Mouse (Mus musculus): Measurements from ENCODE around the gene Kif27.

The Kif27 gene

DNA sequence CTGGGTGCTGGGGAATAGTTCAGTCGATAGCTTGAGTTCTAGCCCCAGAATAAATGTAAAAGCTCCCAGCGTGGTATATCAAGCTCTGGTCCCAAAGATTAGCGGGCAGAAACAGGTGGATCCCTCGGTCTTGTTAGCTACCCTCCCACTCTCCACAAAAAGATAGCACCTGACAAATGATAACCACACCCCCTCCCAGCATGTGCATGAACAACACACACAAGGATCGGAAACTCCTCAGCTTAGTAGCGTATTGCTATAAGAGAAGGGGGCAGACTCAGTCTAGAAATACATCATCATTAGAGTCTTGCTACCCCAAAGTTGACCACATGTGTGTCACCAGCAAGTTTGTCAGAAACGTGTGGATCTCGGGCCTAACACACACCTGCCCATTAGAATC is 83.3 kb downstream of the Kif27 start, which contains the start of gene Gkap1:
Gene Gkap1 (minus strand): TSS at position 101 of the 400 bp plus-strand sequence.
- no peak for DNase-seq

DNA sequence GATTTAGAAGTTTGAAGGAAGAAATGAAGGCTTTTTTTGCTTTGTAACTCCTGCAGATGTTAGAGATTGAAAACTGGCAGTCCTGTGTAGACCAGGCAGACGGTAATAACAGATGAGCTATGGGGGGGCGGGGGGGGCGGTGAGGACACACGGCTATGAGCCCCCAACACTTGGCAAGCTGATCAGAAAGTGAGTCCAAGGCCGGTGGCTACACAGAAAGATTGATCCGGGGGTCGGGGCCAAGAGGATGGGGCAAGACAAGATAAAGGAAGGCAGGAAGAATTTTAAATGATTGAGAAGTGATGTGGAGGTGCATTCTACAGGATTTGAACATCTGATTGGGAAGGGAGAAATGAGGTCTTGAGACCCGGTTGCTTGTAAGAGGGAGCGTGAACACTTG is 83.8 kb downstream of the Kif27 start:
- DNase-seq = no peak

DNA sequence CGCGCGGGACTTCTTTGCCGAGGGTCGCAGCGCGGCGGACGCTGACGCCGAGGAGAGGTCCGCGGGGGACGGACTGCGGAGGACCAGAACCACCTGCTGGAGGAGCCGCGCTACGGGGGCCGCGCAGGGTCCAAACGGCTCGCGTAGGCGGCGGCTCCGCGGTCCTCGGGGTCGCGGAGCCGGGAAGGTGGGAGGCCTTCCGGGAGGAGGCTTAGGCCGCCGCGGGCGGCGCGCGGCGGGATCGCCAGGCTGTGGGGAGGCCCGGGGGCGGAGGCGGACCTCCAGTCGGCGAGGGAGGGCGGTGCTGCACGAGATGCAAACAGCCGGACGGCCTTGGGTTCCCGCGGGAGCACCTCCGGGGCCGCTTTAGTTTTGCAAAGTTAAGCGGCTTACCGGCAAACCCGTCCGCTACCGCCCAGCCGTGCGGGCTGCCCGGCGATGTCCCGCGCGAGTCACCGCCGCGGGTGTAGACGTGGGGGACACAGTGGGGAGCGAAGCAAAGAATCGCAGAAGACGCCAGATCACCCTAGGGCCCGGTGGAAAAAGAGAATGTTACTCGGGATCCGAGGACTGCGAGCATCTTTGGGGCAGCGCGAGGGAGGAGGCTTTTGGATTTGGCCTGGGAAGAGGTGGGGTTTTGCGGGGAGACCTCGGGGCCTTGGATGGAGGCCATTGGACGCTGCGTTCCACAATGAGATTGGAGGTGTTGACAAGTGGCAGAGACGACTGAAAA is 84.5 kb downstream of the Kif27 start:
- peak; percentile 60 for DNase-seq

DNA sequence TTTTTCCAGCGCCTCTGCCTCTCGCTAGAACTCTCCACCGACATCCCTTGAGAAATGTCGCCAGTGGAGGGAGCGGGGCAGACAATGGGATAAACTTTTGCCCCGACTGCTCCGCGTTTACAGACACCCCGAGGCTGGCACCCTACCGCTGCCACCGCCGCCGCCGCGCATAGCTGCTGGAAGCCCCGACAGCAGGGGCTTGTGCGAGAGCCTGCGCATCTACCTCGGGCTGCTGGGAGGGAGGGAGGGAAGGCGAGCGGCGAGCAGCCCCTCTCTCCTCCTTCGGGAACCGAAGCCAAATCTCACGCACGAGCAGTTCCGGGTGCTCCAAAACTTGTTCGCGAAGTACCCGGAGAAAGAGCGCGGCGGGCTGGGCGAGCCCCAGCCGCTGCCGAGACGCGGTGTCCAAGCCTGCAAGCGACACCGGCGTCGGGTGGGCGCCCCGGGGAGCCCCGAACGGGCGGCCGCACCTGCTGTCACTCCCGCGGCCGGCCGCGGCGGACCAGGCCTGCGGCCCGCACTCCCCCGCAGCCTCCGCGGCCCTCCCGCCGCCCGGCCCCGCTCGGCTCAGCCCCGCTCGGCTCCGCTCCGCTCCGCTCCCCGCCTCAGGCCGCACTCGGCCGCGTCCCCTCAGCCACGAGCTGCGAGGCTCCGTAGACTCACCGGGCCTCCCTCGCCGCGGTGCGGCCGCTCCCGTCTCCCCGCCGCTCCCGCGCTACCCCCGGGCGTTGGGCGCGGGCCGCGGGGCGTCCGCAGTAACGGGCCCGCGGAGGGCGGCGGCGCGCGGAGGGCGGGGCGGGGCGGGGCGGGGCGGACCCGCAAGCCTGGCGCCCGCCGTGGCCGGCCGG is 85.3 kb downstream of the Kif27 start:
- DNase-seq = no peak

DNA sequence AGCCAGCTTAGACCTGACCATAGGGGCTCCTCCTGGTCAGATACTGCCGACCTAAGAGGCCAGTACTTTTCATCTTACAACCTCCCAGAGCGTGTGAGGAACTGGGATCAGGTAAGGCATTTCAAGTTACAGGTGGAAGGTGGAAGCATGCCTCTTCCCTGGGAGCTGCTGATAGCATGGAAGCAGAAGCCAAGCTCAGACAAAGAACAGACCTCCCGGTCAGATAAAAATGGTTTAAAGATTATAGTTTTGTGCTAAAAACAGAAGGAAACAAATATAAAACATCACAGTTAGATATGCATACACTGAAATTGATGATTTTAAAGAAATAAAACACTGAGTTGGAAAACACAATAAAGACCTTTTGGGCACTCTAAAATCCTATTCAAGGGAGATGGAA is 92.1 kb downstream of the Kif27 start:
- DNase-seq = no peak

DNA sequence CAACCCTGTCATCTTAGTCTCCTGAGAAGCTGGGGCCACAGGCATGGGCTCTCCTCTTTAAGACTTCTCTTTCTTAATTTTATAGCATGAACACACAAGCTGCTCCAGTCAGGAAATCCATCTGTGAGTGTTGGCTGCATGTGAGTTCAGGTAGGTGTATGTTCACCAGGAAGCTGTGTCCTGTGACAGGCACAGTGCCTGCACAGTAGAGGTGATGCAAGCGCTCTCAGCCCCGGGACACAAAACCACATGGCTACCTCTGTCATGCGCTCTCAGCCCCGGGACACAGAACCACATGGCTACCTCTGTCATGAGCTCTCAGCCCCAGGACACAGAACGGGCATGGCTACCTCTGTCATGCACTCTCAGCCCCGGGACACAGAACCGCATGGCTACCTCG is 95.4 kb downstream of the Kif27 start:
- no peak for DNase-seq

DNA sequence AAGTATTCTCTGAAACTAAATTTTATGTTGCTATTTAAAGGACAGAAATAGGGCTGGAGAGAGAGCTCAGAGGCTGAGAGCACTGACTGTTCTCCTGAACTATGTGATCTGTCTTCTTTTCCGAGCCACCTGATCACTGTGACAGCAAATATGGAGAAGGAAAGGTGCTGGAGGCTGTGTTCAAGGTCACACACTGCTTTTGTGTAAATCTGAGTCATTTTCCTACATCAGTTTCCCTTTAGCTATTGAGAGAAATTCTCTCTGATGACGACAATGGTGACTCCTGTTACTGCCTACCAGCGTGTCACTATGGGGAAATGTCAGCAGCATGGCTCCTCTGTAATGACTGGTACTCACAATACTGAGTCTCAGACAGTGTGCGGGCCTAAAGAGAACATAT is 97.2 kb downstream of the Kif27 start:
- DNase-seq = no peak

DNA sequence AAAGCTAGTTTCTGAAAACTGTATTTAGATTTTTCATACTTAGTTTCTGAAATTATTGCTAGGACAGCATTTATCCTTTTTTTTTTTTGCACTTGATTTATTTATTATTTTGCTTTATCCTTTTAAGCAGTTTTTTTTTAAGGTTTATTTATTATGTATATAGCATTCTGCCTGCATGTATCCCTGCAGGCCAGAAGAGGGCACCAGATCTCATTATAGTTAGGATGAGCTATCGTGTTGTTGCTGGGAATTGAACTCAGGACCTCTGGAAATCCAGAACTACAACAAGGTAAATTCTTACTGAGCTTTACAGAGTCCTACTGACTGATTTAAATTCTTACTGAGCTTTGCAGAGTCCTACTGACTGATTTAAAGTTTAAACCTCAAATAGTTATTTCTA is 105.7 kb downstream of the Kif27 start:
- no peak for DNase-seq

DNA sequence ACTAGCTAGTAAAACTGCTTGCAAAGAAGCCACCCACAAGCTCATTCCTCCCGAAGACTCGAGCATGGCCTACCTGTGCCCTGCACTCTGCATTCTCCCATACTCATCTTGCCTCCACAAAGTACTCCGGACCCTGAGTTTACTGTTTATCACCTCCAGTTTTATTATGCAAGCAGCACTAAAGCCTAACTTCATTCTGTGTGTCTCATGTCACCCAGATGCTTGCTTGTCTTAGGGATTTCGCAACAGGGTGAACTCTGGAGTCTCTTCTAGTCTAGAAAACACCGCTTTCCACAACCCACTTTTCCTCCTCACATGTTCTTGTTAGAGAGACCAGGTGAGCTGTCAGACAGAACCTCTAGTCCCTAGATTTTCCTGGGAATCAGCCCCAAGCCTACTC is 110.0 kb downstream of the Kif27 start:
- DNase-seq = no peak
